Mouse (Mus musculus): ENCODE data around the gene Zfp60.
"Not testable (repeated sequence)": the region's sequence is repeated elsewhere in the genome, so short reads cannot be mapped to it uniquely, and the experiment has no call there.

Zfp60 gene

DNA sequence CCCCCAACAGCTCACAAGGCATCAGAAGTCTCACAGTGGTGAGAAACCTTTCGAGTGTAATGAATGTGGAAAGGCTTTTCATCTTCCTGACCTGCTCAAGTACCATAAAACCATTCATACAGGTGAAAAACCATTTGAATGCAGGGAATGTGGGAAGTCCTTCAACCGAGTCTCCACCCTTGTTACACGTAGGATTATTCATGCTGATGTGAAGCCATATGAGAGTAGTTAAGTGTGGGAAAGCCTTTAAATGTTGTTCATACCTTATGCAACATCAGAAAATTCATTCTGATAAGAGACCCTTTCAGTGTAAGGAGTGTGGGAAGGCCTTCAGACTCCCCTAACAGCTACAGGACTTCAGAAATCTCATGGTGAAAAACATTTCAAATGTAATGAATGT is 62.7 kb downstream of the Zfp60 start:
- not testable (repeated sequence) for DNase-seq (ENCODE audit: low read depth, low spot score)

DNA sequence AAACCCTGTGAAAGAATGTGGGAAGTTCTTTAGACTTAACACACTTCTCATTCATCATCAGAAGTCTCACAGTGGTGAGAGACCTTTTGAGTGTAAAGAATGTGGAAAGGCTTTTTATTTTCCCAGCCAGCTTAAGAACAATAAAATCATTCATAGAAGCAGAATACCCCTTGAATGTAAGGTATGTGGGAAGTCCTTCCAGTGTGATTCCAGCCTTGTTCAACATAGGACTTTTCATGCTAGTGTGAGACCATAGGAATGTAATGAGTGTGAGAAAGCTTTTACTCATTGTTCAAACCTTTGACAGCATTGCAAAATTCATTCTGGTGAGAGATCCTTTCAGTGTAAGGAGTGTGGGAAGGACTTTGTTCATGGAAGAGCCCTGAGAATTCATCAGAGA is 63.4 kb downstream of the Zfp60 start:
- no peak for DNase-seq (ENCODE audit: low read depth, low spot score)

DNA sequence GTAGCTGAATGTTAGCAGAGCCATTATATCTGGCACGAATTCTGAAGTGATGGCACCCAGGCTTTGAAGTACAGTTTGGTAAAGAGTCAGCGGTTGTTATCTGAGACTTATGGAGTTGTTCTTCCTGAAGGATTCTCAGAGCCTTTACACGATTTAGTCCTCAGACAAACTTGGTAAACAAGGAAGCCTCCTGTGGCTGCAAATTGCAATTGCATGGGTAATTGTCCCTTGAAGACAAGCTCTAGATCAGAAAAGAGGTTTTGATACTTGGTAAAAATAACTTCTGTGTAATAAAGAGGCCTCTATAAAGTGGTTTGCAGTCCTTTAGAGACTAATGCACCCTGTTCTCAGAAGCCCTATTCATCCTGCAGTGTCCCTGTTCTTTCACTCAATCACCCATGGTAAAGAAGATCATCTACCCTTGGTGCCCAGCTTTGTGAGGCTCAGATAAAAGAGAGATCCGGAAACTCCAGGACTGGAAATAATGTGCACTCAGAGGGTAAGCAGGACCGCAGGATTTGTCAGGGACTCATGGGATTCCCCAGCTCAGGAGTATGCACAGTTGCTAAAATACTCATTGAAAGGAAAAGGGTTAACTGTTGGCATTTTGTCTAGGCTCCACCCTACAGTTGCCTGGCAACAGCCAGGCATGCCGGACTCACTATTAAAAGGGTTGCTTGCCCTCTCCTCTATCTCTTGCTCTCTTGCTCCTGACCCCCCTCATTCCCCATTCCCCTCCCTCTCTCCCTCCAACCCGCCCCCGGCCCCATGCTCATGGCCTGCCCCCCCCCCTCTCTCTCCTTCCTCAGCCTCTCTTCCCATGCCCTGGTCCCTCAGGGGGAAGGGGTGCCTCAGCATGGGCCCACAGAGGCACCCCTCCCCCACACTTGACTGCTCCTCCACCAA is 67.0 kb downstream of the Zfp60 start:
- no peak for DNase-seq (ENCODE audit: low read depth, low spot score)

DNA sequence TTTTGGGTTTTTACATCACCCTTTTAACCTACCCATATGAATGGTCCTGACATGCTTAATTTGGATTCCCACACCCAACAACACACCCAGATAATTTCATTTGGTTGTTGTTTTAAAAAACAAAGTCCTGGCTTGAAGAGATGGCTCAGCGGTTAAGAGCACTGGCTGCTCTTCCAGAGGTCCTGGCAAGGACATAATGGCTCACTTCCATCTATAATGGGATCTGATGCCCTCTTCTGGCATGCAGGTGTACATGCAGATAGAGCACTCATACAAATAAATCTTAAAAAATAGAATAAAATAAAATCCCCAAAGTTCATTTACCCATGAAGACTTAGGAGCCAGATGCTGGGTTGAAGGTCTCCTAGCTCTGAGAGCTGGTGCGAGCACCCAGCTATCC is 69.9 kb downstream of the Zfp60 start:
- no peak for DNase-seq (ENCODE audit: low read depth, low spot score)

DNA sequence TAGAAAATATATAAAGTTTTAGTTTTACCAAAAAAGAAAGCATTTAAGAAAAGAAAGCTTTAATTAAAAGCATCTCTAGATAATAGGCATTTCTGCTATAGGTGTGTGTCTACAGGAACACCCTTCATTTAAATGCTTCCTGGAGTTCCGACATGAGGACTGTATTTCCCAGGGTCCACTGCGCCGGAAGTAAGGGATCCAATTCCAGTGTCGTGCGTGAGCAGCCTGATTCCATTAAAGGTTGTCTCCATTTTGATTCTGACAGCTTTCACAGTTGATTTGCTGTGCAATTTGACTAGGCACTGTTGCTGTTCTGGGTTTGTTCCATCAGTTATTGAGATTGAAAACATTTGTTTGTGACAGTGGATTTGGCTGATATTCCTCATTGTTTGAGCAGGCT is 71.8 kb downstream of the Zfp60 start:
- no peak for DNase-seq (ENCODE audit: low read depth, low spot score)
